Mouse (Mus musculus) left cerebral cortex, postnatal 14 days (tissue): ENCODE measurements around the gene Olfr1188. TPM values are rescaled to one million over a fixed set of nuclear protein-coding genes. Genes with fewer than 3 reads are reported as not detected.
"Not testable (repeated sequence)": the region's sequence is repeated elsewhere in the genome, so short reads cannot be mapped to it uniquely, and the experiment has no call there.

Source experiments
- DNase-seq, 2 experiments: peaks; one replicate each; pipeline ENCODE4 v3.0.0; 2021 to 2022; ENCODE audit warnings: low spot score in 2 of 2, mixed read lengths in 1 of 2
- intact Hi-C: fragments of 180-260 bp; cut with DNase I; formaldehyde crosslinking; loops from one replicate; pipeline ENCODE4 v1.15.1; 2025
- long read RNA-seq, 2 experiments: library from polyadenylated mRNA; stranded (forward); transcript quantifications; one replicate each; pipeline ENCODE4 v2.0.0; 2021
- total RNA-seq, 2 experiments: library from RNA; stranded (reverse); gene quantifications; 2 replicates each; pipeline ENCODE4 v1.2.3; 2021

The Olfr1188 gene
- not detected for total RNA-seq
- long read RNA-seq, experiment 1 = 0 reads
- long read RNA-seq, experiment 2 = 0 reads

- DNase-seq = no peak
- intact Hi-C loops = no loop called here
These were observed at the start of gene Olfr1188 for GRCm38 (mm10) chr2:88556635-88557034. Olfr1188 (plus strand) TSS chr2:88556935.

- intact Hi-C loops = no loop called here
- DNase-seq = no peak
These were observed 38.5 kb upstream of the Olfr1188 start, which contains the start of gene Olfr1186 for GRCm38 (mm10) chr2:88518251-88518650. Olfr1186 (plus strand) TSS chr2:88518551.

- intact Hi-C loops = no loop called here
- no peak for DNase-seq
These were observed 31.0 kb upstream of the Olfr1188 start for GRCm38 (mm10) chr2:88525720-88526119.

- intact Hi-C loops, DNase-seq: not testable (repeated sequence)
These were observed 16.0 kb downstream of the Olfr1188 start for GRCm38 (mm10) chr2:88572696-88573095.

GRCm38 (mm10) chr2:88586154-88586553 lies 29.4 kb downstream of the Olfr1188 start, which contains the start of gene Olfr1189:
Olfr1189 (plus strand) TSS chr2:88586454.
- intact Hi-C loops = no loop called here

More at GRCm38 (mm10) chr2:88586154-88586553, 29.4 kb downstream of the Olfr1188 start, which contains the start of gene Olfr1189:
- DNase-seq = no peak

Other genes starting within 250 kb of the Olfr1188 start
- not detected for gene Olfr1174-ps, start 241.8 kb upstream of the Olfr1188 start, total RNA-seq
- gene Olfr1175-ps, start 229.7 kb upstream of the Olfr1188 start, total RNA-seq = not detected
- gene Olfr1176, start 220.2 kb upstream of the Olfr1188 start, total RNA-seq = not detected
- gene Olfr1177-ps, start 210.4 kb upstream of the Olfr1188 start, total RNA-seq = not detected
- gene Olfr1178, start 169.9 kb upstream of the Olfr1188 start, total RNA-seq = not detected
- gene Olfr1179, start 150.5 kb upstream of the Olfr1188 start, total RNA-seq = not detected
- gene Olfr1180, start 137.8 kb upstream of the Olfr1188 start, total RNA-seq = not detected
- not detected for gene Olfr1181, start 130.8 kb upstream of the Olfr1188 start, total RNA-seq
- not detected for gene Gm13757, start 107.8 kb upstream of the Olfr1188 start, total RNA-seq
- not detected for gene Olfr1183, start 102.1 kb upstream of the Olfr1188 start, total RNA-seq
- gene Olfr1184, start 73.3 kb upstream of the Olfr1188 start, total RNA-seq = not detected
- gene Olfr1185-ps1, start 63.6 kb upstream of the Olfr1188 start, total RNA-seq = not detected
- gene Olfr1186, start 38.4 kb upstream of the Olfr1188 start, total RNA-seq = not detected
- gene Olfr1189, start 29.5 kb downstream of the Olfr1188 start, total RNA-seq = not detected
- gene Olfr1191-ps1, start 83.6 kb downstream of the Olfr1188 start, total RNA-seq = not detected
- not detected for gene Olfr1192-ps1, start 91.6 kb downstream of the Olfr1188 start, total RNA-seq
- gene Olfr1193, start 118.7 kb downstream of the Olfr1188 start, total RNA-seq = not detected
- gene Olfr1195, start 132.3 kb downstream of the Olfr1188 start, total RNA-seq = not detected
- gene Olfr1196, start 147.7 kb downstream of the Olfr1188 start, total RNA-seq = not detected
- not detected for gene Olfr1197, start 175.4 kb downstream of the Olfr1188 start, total RNA-seq
- not detected for gene Olfr1198, start 194.4 kb downstream of the Olfr1188 start, total RNA-seq
- gene Olfr1199, start 203.5 kb downstream of the Olfr1188 start, total RNA-seq = not detected
- not detected for gene Olfr1200, start 213.6 kb downstream of the Olfr1188 start, total RNA-seq
- gene Olfr1201, start 236.1 kb downstream of the Olfr1188 start, total RNA-seq = not detected